Mouse (Mus musculus): ENCODE results near the gene Tas2r110.

Gene Tas2r110

GRCm38 (mm10) chr6:132867708-132868107 is at the start of gene Tas2r110:
Gene Tas2r110, plus strand, starts transcription at chr6:132868008.
- DNase-seq = no peak

GRCm38 (mm10) chr6:132846842-132847241 is 21.0 kb upstream of the Tas2r110 start, which contains the start of gene Tas2r123:
Gene Tas2r123, plus strand, starts transcription at chr6:132847142.
- no peak for DNase-seq

- no peak for DNase-seq
These were observed 12.7 kb upstream of the Tas2r110 start, which contains the start of gene Tas2r116 for GRCm38 (mm10) chr6:132855138-132855537. Gene Tas2r116, plus strand, starts transcription at chr6:132855438.

GRCm38 (mm10) chr6:132892711-132893110 is 24.9 kb downstream of the Tas2r110 start, which contains the start of gene Tas2r113:
Gene Tas2r113, plus strand, starts transcription at chr6:132893011.
- DNase-seq = no peak

GRCm38 (mm10) chr6:132909351-132909750 is 41.5 kb downstream of the Tas2r110 start, which contains the start of gene Tas2r125:
Gene Tas2r125, plus strand, starts transcription at chr6:132909651.
- DNase-seq = no peak
